Mouse (Mus musculus) heart, postnatal 0 days (tissue): ENCODE measurements around the gene Cmtr1. TPM values are rescaled to one million over a fixed set of nuclear protein-coding genes. Genes with fewer than 3 reads are reported as not detected.
"Not testable (repeated sequence)": the region's sequence is repeated elsewhere in the genome, so short reads cannot be mapped to it uniquely, and the experiment has no call there.

Source experiments
- ATAC-seq: fragments of 200-750 bp; cut with Nextera tagmentation; 2 replicates; pipeline ENCODE4 v1.8.0; 2017; ENCODE audit warnings: low read depth, moderate number of reproducible peaks, moderate library complexity; ENCODE audit not compliant: insufficient read depth
- DNase-seq: peaks from one replicate; pipeline ENCODE4 v3.0.0-alpha.2; 2016; ENCODE audit warnings: low spot score
- H3K27ac ChIP-seq: fragments of 300-500 bp; sonication (generic); 2 replicates; pipeline ENCODE4 v1.5.1; 2014; ENCODE audit warnings: low read depth, mild to moderate bottlenecking
- H3K27me3 ChIP-seq: fragments of 300-500 bp; sonication (generic); 2 replicates; pipeline ENCODE4 v1.6.1; 2014; ENCODE audit warnings: low read length, mixed read lengths; ENCODE audit not compliant: control insufficient read depth, insufficient read depth
- H3K36me3 ChIP-seq: fragments of 300-500 bp; sonication (generic); replicated peaks from 2 replicates; pipeline ENCODE4 v1.6.1; 2014; ENCODE audit warnings: low read length, mixed read lengths; ENCODE audit not compliant: control insufficient read depth, insufficient read depth
- H3K4me1 ChIP-seq: fragments of 300-500 bp; sonication (generic); 2 replicates; pipeline ENCODE4 v1.6.1; 2014; ENCODE audit warnings: antibody characterized with exemption; ENCODE audit not compliant: control insufficient read depth, insufficient read depth
- H3K4me2 ChIP-seq: fragments of 300-500 bp; sonication (generic); 2 replicates; pipeline ENCODE4 v1.6.1; 2014; ENCODE audit warnings: low read depth, mild to moderate bottlenecking, low read length, moderate library complexity
- H3K4me3 ChIP-seq: fragments of 300-500 bp; sonication (generic); 2 replicates; pipeline ENCODE4 v1.5.1; 2014; ENCODE audit warnings: low read depth, low read length
- H3K9ac ChIP-seq: fragments of 300-500 bp; sonication (generic); replicated peaks from 2 replicates; pipeline ENCODE4 v1.6.1; 2014; ENCODE audit warnings: low read depth, low read length, mixed read lengths
- H3K9me3 ChIP-seq: fragments of 300-500 bp; sonication (generic); replicated peaks from 2 replicates; pipeline ENCODE4 v1.6.1; 2016; ENCODE audit warnings: low read length; ENCODE audit not compliant: control insufficient read depth
- CTCF ChIP-seq: IDR thresholded peaks from 2 replicates; pipeline ENCODE4 v1.5.1; 2016; ENCODE audit warnings: antibody characterized with exemption, control low read depth, low read depth
- EP300 ChIP-seq: IDR thresholded peaks from 2 replicates; pipeline ENCODE4 v1.6.1; 2016; ENCODE audit warnings: antibody characterized with exemption, low read depth
- WGBS: fragments of 180-500 bp; shearing (Covaris S2); extraction: QIAGEN DNeasy Blood & Tissue Kit; methylation state at CpG from one replicate; pipeline ENCODE4 v1.1.7; 2014; 5-methylcytosine and 5-hydroxymethylcytosine counted together
- polyA plus RNA-seq: library from polyadenylated mRNA; unstranded; fragments of >200 nt; fragmentation: Nextera tagmentation; extraction: Ambion mirVana; gene quantifications from 2 replicates; pipeline ENCODE4 v1.2.1, GENCODE M21; 2015
- total RNA-seq: library from RNA; depleted of rRNA; stranded (reverse); fragments of >200 nt; gene quantifications from 2 replicates; pipeline ENCODE4 v1.2.3, GENCODE M21; 2014; ENCODE audit warnings: low replicate concordance; rRNA removed

The Cmtr1 gene
- total RNA-seq (52.4 and 81.4 TPM in 2 replicates), polyA plus RNA-seq (62.7 and 72.9 TPM in 2 replicates)

- TF ChIP-seq CTCF = no peak
- no peak; the same call in 1 of the 2 replicates for TF ChIP-seq EP300
- Histone ChIP-seq H3K9me3 (no peaks in the 10 kb centered on the region), H3K9ac (peak within 1 kb of the TSS; percentile 96), H3K36me3 (peaks cover 12% of the 10 kb centered on the region), H3K27ac (peak within 1 kb of the TSS; percentile 97), H3K27me3 (no peaks in the 10 kb centered on the region), H3K4me3 (peak within 1 kb of the TSS; percentile 98), H3K4me1 (peaks cover 9% of the 10 kb centered on the region), H3K4me2 (peak within 1 kb of the TSS; percentile 85)
- DNase-seq = peak; percentile 84
- 2% methylated on average over 39 of the region's 41 CpGs for WGBS
- peak; percentile 99 for ATAC-seq
These were observed at the start of gene Cmtr1 for GRCm38 (mm10) chr17:29660076-29660761. TSS of gene Cmtr1 (plus strand) at chr17:29660595.

GRCm38 (mm10) chr17:29613453-29613852, 46.9 kb upstream of the Cmtr1 start:
- whole genome bisulfite sequencing = 88% methylated on average over 5 of the region's 5 CpGs
- not testable (repeated sequence) for H3K9me3 ChIP-seq, H3K4me3 ChIP-seq, H3K27ac ChIP-seq, DNase-seq, H3K9ac ChIP-seq, H3K36me3 ChIP-seq, H3K4me2 ChIP-seq, H3K27me3 ChIP-seq, ATAC-seq
- H3K4me1 ChIP-seq = peaks cover 17% of the 10 kb centered on the region

DNA sequence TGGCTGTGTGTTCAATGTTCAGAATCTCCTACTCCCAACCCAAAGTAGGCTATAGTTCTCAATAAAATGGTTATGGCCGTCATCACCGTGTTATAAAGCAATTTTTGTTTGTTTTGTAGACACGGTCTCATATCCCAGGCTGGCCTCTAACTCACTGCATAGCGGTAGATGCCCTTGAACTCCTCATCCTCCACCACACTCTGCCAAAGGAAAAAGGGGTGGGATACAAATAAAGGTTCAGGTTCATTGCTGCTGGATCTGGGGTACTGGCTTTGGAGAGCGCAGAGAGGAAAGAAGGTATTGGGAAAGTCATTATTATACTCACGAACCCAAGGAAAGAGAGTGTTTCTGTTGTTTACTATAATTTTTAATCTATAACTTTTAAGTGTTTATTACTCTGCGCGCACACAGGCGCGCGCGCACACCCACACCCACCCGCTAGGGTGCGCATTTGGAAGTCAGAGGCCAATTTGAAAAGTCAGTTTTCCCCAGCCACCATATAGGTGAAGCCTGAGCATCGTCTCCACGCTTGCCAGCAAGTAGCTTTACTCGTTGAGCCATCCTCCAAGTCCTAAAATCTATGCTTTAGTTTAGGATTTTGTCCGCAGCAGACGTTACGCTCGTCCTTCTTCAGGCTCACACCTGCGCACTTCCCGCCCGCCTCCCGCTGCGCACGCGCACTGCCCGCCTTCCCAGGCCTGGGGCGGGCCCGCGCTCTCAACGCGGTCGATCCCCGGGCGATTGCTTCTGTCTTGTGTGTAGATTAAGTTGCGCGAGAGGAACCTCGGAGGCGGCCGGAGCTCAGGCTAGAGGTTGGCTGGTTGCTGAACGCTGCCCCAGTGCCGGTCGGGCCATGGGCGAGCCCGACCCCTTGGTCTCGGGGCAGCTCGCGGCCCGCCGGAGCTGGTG, 46.0 kb upstream of the Cmtr1 start, which contains the start of the genes Rnf8 and Gm28043:
TSS of gene Rnf8 (plus strand) at position 676 of the 909 bp plus-strand sequence.
TSS of gene Gm28043 (plus strand) at position 762 of the 909 bp plus-strand sequence.
- 2% methylated on average over 50 of the region's 52 CpGs for WGBS
- ATAC-seq (peak; percentile 93), DNase-seq (peak; percentile 92)
- peak within 1 kb of the TSS; percentile 91 for H3K4me3 ChIP-seq
- H3K36me3 ChIP-seq = peaks cover 6% of the 10 kb centered on the region; the same call in 1 of the 2 replicates
- H3K4me1 ChIP-seq = peaks cover 17% of the 10 kb centered on the region
- H3K27ac ChIP-seq = peak within 1 kb of the TSS; percentile 94
- H3K9ac ChIP-seq = peak within 1 kb of the TSS; percentile 98
- H3K4me2 ChIP-seq = peak within 1 kb of the TSS; percentile 78
- no peaks in the 10 kb centered on the region for H3K9me3 ChIP-seq
- TF ChIP-seq CTCF (peak; percentile 49), EP300 (no peak)
- H3K27me3 ChIP-seq = no peaks in the 10 kb centered on the region

GRCm38 (mm10) chr17:29615024-29615551, 45.3 kb upstream of the Cmtr1 start:
- WGBS = under 1% methylated on average over 42 of the region's 43 CpGs
- H3K9ac ChIP-seq = peak overlapping the region; percentile 98
- ATAC-seq = peak; percentile 60

GRCm38 (mm10) chr17:29615616-29616015, 44.8 kb upstream of the Cmtr1 start:
- H3K27ac ChIP-seq = peak overlapping the region; percentile 94; the same call in 1 of the 2 replicates
- DNase-seq (no peak), ATAC-seq (no peak)
- H3K4me3 ChIP-seq = peak overlapping the region; percentile 91
- H3K9ac ChIP-seq = peak overlapping the region; percentile 98
- 8% methylated on average over 4 of the region's 4 CpGs for WGBS
- H3K4me2 ChIP-seq = peak overlapping the region; percentile 78
- H3K4me1 ChIP-seq = peaks cover 17% of the 10 kb centered on the region
- TF ChIP-seq EP300 = no peak
- no peak for TF ChIP-seq CTCF
- peaks cover 9% of the 10 kb centered on the region; the same call in 1 of the 2 replicates for H3K36me3 ChIP-seq
- no peaks in the 10 kb centered on the region for H3K9me3 ChIP-seq
- H3K27me3 ChIP-seq = no peaks in the 10 kb centered on the region

More at GRCm38 (mm10) chr17:29615024-29615551, 45.3 kb upstream of the Cmtr1 start:
- Histone ChIP-seq H3K4me2 (peak overlapping the region; percentile 78), H3K4me1 (peaks cover 17% of the 10 kb centered on the region), H3K4me3 (peak overlapping the region; percentile 91), H3K27me3 (no peaks in the 10 kb centered on the region), H3K36me3 (peaks cover 9% of the 10 kb centered on the region; the same call in 1 of the 2 replicates), H3K27ac (peak overlapping the region; percentile 94), H3K9me3 (no peaks in the 10 kb centered on the region)
- DNase-seq = no peak
- no peak for TF ChIP-seq EP300
- no peak for TF ChIP-seq CTCF
